Mouse (Mus musculus): Measurements from ENCODE around the gene Slc22a14. TPM values are rescaled to one million over a fixed set of nuclear protein-coding genes. Genes with fewer than 3 reads are reported as not detected.
"Not testable (repeated sequence)": the region's sequence is repeated elsewhere in the genome, so short reads cannot be mapped to it uniquely, and the experiment has no call there.

The Slc22a14 gene
- polyA plus RNA-seq, 1 experiment, result 379 TPM

- H3K4me3 ChIP-seq (ENCODE audit: control insufficient read depth, low read depth, low read length), result no peak overlapping the region
- no peak for TF ChIP-seq CTCF (IDR thresholded peaks at IDR 0.05; ENCODE audit: control insufficient read depth, insufficient read depth, insufficient replicate concordance, low read depth, low read length)
- TF ChIP-seq POLR2A (IDR thresholded peaks at IDR 0.05; ENCODE audit: control insufficient read depth, low read depth, low read length), result no peak
- H3K27ac ChIP-seq (ENCODE audit: control insufficient read depth, insufficient read depth, low read depth, low read length), result no peak overlapping the region
- no peaks in the 10 kb centered on the region for H3K27me3 ChIP-seq (ENCODE audit: control insufficient read depth, insufficient read depth, low read length)
- H3K4me1 ChIP-seq (ENCODE audit: control insufficient read depth, insufficient read depth, low read length), result no peaks in the 10 kb centered on the region
- H3K36me3 ChIP-seq (ENCODE audit: control insufficient read depth, insufficient read depth, low read length), result no peaks in the 10 kb centered on the region
These were observed 66.8 kb downstream of the Slc22a14 start for GRCm38 (mm10) chr9:119298563-119298962.

DNA sequence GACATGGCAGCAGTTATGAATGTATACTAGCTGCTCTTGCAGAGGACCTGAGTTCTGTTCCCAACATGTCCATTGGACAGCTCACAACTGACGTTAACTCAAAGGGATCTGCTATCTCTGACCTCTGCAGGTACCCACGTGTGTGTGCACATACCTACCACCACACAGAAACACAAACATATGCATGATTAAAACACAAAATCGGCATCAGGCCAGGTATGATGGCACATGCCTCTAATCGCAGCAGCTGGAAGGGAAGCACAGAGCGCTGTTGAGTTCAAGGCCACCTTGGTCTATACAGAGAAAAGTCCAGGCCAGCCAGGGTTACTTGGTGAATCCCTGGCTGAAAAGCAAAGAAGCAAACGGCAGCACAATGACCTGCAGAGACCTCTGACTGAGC is 67.7 kb downstream of the Slc22a14 start:
- Histone ChIP-seq H3K4me3 (ENCODE audit: control insufficient read depth, low read depth, low read length) (no peak overlapping the region), H3K27ac (ENCODE audit: control insufficient read depth, insufficient read depth, low read depth, low read length) (no peak overlapping the region), H3K27me3 (ENCODE audit: control insufficient read depth, insufficient read depth, low read length) (no peaks in the 10 kb centered on the region), H3K4me1 (ENCODE audit: control insufficient read depth, insufficient read depth, low read length) (no peaks in the 10 kb centered on the region), H3K36me3 (ENCODE audit: control insufficient read depth, insufficient read depth, low read length) (no peaks in the 10 kb centered on the region)
- TF ChIP-seq CTCF (IDR thresholded peaks at IDR 0.05; ENCODE audit: control insufficient read depth, insufficient read depth, insufficient replicate concordance, low read depth, low read length) (no peak), POLR2A (IDR thresholded peaks at IDR 0.05; ENCODE audit: control insufficient read depth, low read depth, low read length) (no peak)

DNA sequence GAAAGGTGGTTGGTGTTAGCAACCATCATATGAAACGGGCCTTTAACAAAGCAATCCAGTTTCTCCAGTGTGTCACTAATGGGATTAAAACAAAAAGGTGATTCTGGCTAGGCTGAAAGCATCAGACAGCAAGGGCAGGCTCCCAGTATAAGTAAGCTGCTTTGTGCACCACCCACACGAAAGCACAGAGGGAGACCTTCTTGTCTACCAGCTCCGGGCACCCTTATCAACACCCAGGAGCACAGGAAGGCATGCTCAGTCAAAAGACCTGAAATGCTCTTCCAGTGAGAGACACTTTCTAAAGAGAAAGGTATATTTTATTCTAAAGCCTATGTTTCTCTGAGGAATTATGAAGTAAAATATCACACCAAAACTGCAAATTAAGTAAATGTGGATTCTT is 74.6 kb downstream of the Slc22a14 start:
- H3K27ac ChIP-seq (ENCODE audit: control insufficient read depth, insufficient read depth, low read depth, low read length), result no peak overlapping the region
- H3K4me1 ChIP-seq (ENCODE audit: control insufficient read depth, insufficient read depth, low read length), result no peaks in the 10 kb centered on the region
- no peaks in the 10 kb centered on the region for H3K27me3 ChIP-seq (ENCODE audit: control insufficient read depth, insufficient read depth, low read length)
- no peak overlapping the region for H3K4me3 ChIP-seq (ENCODE audit: control insufficient read depth, low read depth, low read length)
- TF ChIP-seq POLR2A (IDR thresholded peaks at IDR 0.05; ENCODE audit: control insufficient read depth, low read depth, low read length) (no peak), CTCF (IDR thresholded peaks at IDR 0.05; ENCODE audit: control insufficient read depth, insufficient read depth, insufficient replicate concordance, low read depth, low read length) (no peak)
- no peaks in the 10 kb centered on the region for H3K36me3 ChIP-seq (ENCODE audit: control insufficient read depth, insufficient read depth, low read length)

GRCm38 (mm10) chr9:119280894-119281682 is 84.3 kb downstream of the Slc22a14 start:
- Histone ChIP-seq H3K4me1 (ENCODE audit: control insufficient read depth, insufficient read depth, low read length) (no peaks in the 10 kb centered on the region), H3K27me3 (ENCODE audit: control insufficient read depth, insufficient read depth, low read length) (no peaks in the 10 kb centered on the region), H3K4me3 (ENCODE audit: control insufficient read depth, low read depth, low read length) (no peak overlapping the region), H3K36me3 (ENCODE audit: control insufficient read depth, insufficient read depth, low read length) (no peaks in the 10 kb centered on the region), H3K27ac (ENCODE audit: control insufficient read depth, insufficient read depth, low read depth, low read length) (no peak overlapping the region)
- no peak for TF ChIP-seq POLR2A (IDR thresholded peaks at IDR 0.05; ENCODE audit: control insufficient read depth, low read depth, low read length)
- TF ChIP-seq CTCF (IDR thresholded peaks at IDR 0.05; ENCODE audit: control insufficient read depth, insufficient read depth, insufficient replicate concordance, low read depth, low read length), result no peak

GRCm38 (mm10) chr9:119278031-119278430 is 87.3 kb downstream of the Slc22a14 start:
- Histone ChIP-seq H3K4me1 (ENCODE audit: control insufficient read depth, insufficient read depth, low read length) (no peaks in the 10 kb centered on the region), H3K27ac (ENCODE audit: control insufficient read depth, insufficient read depth, low read depth, low read length) (no peak overlapping the region), H3K4me3 (ENCODE audit: control insufficient read depth, low read depth, low read length) (no peak overlapping the region), H3K27me3 (ENCODE audit: control insufficient read depth, insufficient read depth, low read length) (no peaks in the 10 kb centered on the region), H3K36me3 (ENCODE audit: control insufficient read depth, insufficient read depth, low read length) (no peaks in the 10 kb centered on the region)
- TF ChIP-seq POLR2A (IDR thresholded peaks at IDR 0.05; ENCODE audit: control insufficient read depth, low read depth, low read length) (no peak), CTCF (IDR thresholded peaks at IDR 0.05; ENCODE audit: control insufficient read depth, insufficient read depth, insufficient replicate concordance, low read depth, low read length) (no peak)

DNA sequence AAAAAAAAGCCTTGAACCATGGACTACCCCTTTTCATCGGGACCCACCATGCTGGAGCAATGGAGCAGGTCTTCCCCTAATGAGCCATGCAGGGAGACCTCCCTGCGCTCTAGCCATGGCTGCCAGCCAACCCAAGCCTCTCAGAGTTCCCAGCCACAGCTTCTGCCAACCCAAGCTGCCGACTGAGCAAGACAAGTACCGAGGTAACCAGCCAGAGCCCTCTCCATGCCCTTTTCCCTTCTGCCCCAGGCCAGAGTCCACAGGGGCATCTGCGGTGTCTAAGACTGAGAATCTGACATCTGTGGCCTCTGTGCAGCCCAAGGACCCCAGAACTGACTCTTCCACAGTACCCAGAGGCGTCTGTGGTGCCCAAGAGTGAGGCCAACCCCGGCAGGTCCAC is 89.0 kb downstream of the Slc22a14 start:
- no peaks in the 10 kb centered on the region for H3K4me1 ChIP-seq (ENCODE audit: control insufficient read depth, insufficient read depth, low read length)
- no peak overlapping the region for H3K4me3 ChIP-seq (ENCODE audit: control insufficient read depth, low read depth, low read length)
- H3K36me3 ChIP-seq (ENCODE audit: control insufficient read depth, insufficient read depth, low read length), result no peaks in the 10 kb centered on the region
- no peaks in the 10 kb centered on the region for H3K27me3 ChIP-seq (ENCODE audit: control insufficient read depth, insufficient read depth, low read length)
- no peak for TF ChIP-seq POLR2A (IDR thresholded peaks at IDR 0.05; ENCODE audit: control insufficient read depth, low read depth, low read length)
- TF ChIP-seq CTCF (IDR thresholded peaks at IDR 0.05; ENCODE audit: control insufficient read depth, insufficient read depth, insufficient replicate concordance, low read depth, low read length), result no peak
- H3K27ac ChIP-seq (ENCODE audit: control insufficient read depth, insufficient read depth, low read depth, low read length), result no peak overlapping the region

DNA sequence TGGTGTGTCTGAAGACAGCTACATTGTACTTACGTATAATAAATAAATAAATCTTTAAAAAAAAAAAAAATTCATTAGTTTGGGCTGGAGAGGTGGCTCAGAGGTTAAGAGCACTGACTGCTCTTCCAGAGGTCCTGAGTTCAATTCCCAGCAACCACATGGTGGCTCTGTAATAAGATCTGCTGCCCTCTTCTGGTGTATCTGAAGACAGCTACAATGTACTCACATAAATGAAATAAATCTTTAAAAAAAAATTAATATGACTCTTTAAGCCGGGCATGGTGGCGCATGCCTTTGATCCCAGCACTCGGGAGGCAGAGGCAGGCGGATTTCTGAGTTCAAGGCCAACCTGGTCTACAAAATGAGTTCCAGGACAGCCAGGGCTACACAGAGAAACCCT is 90.5 kb downstream of the Slc22a14 start:
- not testable (repeated sequence) for H3K27me3 ChIP-seq (ENCODE audit: control insufficient read depth, insufficient read depth, low read length); H3K4me1 ChIP-seq (ENCODE audit: control insufficient read depth, insufficient read depth, low read length)

DNA sequence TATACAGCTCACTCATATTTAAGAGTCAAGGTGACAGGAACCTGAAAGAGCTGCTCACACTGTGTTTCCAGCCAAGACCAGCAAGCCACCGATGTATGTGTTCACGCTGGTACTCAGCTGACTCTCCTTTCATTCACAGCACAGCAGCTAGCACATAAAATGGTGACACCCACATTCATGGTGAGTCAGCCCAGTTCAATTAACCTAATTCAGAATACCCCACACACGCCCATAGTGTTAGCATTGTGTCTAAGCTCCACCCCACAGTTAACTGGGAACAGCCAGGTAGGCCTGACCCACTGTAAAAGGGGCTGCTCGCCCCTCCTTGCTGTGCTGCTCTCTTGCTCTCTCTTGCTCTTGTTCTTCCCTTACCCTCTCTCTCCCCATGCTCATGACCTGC is 93.9 kb downstream of the Slc22a14 start:
- Histone ChIP-seq H3K36me3 (ENCODE audit: control insufficient read depth, insufficient read depth, low read length) (no peaks in the 10 kb centered on the region; the same call in 1 of the 2 replicates), H3K27ac (ENCODE audit: control insufficient read depth, insufficient read depth, low read depth, low read length) (no peak overlapping the region)

More for the DNA sequence above, 90.5 kb downstream of the Slc22a14 start:
- not testable (repeated sequence) for H3K4me3 ChIP-seq (ENCODE audit: control insufficient read depth, low read depth, low read length); H3K27ac ChIP-seq (ENCODE audit: control insufficient read depth, insufficient read depth, low read depth, low read length); H3K36me3 ChIP-seq (ENCODE audit: control insufficient read depth, insufficient read depth, low read length)

More for the DNA sequence above, 93.9 kb downstream of the Slc22a14 start:
- Histone ChIP-seq H3K4me3 (ENCODE audit: control insufficient read depth, low read depth, low read length) (no peak overlapping the region), H3K4me1 (ENCODE audit: control insufficient read depth, insufficient read depth, low read length) (no peaks in the 10 kb centered on the region), H3K27me3 (ENCODE audit: control insufficient read depth, insufficient read depth, low read length) (no peaks in the 10 kb centered on the region)
- TF ChIP-seq POLR2A (IDR thresholded peaks at IDR 0.05; ENCODE audit: control insufficient read depth, low read depth, low read length) (no peak), CTCF (IDR thresholded peaks at IDR 0.05; ENCODE audit: control insufficient read depth, insufficient read depth, insufficient replicate concordance, low read depth, low read length) (no peak)
